Mouse (Mus musculus): ENCODE results near the gene Cand1.

Gene Cand1

DNA sequence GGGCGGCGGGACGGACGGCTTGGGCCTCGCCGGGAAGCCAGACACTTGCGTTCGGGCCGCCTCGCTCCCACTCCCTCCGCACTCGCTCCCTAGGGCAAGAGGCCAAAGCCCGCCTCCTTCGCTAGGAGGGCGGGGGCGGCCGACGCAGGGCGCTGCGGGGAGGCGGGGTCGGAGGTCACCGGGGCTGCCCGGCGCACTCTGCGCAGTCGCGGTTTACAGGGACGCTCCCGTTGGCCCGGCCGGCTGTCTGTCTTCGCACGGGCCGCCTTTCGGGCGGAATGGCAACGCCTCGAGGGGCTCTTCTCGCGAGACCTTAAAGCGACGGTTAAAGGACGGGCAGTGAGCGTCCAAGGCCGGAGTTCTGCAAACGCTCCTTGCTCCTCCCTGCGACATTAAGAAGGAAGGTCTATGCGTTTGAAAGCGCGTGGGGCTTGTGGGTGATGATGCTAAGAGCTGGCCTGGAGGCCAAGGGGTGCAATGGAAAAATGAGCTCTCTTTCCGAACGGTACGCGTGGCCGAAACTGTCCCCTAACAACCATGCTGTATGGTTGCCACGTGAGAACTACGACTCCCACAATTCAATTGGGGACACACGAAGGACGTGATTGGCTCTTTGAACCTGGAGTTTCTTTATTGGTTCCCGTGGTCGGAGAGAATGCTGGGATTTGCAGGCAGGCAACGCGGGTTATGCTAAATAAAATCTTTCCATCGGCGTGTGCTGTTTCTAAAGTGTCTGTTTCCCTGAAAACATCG is at the start of gene Cand1:
TSS of gene Cand1 (minus strand) at position 87 of the 753 bp plus-strand sequence.
- peak; percentile 98 for DNase-seq

DNA sequence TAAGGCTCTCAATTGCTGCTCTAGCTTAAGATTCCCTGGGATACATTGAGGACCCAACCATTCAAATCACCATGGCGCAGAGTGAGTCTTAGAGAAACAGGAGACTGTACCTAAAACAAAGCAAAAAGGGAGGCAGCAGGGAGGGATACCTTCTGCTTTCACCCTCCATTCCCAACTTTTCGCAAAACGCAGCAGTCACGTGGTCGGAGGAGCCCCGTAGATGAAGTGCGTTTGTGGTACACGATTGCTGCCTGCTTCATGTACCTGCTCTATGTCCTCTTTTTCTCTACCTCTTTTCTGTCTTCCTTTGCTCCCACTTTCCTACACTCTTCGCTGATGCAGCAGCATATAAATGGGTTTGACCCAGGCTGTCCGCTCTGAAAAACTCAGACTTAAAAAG is 39.0 kb upstream of the Cand1 start:
- no peak for DNase-seq

DNA sequence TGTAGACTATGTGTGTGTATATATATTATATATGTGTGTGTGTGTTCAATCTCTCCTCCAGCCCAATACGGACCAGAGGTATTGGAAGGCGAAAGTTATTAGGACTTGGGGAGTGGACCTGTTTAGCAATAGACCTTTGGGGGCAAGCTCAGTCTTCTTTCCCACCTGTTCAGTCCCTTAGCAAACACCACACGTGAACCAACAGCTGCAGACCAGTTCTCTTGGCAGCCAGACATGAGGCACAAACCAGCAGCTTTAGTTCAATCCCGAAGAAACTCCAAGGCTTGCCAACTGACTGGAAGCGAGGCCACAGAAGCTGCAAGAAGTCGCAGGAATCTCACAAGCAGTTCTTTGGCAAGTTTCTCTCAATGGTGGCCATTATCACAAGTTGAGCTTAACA is 34.5 kb upstream of the Cand1 start:
- no peak for DNase-seq

DNA sequence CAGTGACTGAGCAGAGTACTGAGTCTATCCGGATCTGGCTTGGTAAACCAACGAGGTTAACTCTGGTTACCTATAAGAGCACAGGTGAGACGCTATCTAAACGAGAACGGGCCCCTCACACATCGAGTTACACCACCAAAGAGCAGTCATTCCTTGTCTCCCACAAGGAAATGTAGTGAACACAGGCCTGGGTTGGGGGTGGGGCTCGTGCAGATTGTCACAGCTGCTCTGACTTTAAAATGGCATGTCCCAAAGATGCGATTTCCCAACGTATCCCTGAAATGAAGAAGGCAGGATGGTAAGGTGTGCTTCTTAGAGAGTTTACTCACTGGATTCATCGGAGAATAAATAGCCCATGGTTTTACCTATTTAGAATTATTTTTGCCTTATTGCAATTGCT is 32.7 kb upstream of the Cand1 start:
- DNase-seq: no peak

DNA sequence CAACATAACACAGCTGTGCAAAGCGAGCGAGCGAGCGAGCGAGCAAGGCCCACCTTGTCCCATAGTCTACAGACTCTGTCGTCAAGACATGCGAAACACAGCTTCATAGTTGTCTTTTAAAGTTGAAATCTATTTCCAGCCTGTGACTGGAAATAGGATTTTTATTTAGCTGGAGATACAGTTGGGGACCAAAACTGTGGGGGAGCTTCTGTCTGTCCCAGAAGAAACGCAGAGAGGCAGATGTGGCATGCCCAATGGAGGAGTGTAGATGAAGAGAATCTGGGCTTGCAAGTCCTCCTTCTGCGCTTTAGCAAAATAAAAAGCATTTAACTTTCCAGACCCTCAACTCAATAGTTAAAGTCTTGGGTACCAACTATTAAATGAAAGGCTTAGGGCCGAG is 32.1 kb upstream of the Cand1 start:
- no peak for DNase-seq

DNA sequence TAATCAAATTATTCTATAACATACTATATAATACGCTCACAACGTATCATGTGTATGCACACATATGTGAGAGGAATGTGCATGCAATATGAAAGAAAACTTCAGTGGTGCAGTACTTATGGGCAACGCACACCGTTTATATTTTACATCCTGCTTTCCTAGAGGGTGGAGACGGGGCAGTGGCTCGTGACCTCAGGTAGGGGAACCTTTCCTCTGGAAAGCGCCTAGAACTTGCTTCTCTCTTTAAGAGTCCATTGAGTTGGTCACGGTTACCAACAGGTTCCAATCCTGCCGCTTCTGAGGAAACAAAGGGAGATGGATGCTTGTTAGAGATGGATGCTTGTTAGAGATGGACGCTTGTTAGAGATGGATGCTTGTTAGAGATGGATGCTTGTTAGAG is 31.2 kb upstream of the Cand1 start:
- no peak for DNase-seq

DNA sequence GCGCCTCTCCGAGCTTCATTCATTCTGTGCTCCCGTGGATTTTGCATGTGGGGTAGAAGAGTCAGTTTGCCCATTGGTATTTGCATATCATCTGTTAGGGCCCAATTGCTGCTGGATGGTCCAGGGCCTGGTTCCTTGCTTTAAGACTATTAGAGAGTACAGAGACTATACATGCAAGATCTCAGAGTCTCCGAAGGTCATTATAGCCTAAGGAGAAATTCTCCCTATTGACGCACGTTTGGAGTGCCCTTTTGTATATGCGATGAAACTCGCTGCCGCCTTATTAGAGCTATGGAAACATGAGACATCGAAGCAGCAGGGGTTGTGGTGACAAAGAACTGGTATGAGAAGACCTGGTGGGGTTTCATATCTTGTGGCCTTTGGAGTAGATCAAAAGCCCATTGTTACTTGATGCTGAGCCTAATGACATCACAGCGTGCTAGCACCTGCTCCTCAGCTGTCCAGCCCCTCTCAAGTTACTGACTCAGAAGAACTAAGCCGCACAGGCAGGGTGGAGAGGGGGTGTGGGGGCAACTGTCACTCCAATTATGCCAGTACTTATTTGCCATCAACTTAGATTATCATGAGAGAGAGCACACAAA is 30.6 kb upstream of the Cand1 start:
- DNase-seq: no peak

DNA sequence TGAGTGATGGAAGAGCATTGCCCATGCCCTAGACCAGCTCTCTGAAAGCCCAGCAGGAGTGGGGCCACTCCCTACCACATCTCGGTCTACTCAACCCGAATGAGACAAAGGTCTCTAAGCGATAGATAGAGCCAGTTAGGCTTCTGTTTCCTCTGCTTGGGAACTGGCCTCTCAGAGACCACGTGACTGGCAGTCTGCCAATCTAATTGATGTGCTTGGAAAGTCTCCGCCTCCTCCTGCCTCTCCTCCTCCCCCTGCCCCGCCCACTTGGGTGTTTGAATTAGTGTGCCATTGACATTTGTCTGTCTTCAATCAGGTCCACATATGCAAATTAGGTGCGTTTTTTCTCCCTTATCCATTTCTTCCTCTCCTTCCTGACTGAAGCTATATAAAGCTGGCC is 24.9 kb upstream of the Cand1 start:
- DNase-seq: no peak

DNA sequence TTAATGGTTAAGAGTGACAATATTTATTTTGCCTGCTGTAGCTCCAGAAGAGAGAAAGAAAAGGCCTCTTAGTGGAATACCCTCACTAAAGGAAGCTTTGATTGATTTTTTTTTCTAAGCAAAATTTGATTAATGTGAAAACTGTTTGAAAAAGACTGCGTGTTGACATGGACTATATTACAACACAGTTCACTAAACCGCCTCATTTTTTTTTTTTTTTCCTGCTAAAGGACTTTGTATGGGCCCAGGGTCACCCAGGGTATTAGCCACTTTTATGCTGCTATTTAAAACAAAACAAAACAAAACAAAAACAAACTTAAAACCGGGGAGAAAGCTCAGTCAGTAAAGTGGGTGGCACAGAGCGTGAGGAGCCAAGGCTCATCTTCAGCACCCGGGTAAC is 23.0 kb upstream of the Cand1 start:
- DNase-seq: no peak

DNA sequence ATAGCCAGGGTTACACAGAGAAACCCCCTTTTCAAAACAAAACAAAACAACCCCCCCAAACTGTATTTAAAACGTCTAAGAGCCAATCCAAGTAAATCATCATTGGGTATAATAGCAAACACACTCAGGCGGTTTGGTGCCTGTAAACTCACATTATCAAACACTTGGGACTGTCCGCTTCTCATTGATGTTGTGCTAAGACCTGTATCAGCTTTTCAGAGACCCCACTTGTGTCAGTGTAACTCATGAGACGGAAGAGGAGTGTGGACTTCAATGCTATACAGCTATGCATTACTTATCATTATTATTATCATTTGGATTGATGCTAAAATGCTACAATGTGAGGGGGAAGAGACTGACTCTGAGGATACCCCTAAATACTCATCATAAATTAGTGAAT is 18.0 kb upstream of the Cand1 start:
- DNase-seq: no peak

DNA sequence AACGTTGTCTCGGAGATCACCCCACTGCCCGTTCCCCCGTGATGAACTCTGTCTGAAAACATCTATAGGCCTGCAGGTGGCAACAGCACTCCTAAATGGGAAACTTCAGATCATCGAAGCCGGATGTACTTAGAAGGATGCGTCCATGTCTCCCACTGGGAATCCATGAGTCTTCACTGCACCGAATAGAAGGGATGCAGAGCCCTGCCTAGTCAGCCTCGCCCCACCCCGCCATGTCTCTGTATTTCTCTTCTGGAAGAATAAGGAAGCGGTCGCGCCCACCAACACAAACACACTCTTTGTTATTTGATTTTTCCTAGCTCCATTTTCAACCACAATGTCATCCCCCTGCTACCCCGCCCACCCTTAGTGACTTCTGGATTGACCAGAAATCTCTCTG is 4.3 kb upstream of the Cand1 start:
- no peak for DNase-seq

DNA sequence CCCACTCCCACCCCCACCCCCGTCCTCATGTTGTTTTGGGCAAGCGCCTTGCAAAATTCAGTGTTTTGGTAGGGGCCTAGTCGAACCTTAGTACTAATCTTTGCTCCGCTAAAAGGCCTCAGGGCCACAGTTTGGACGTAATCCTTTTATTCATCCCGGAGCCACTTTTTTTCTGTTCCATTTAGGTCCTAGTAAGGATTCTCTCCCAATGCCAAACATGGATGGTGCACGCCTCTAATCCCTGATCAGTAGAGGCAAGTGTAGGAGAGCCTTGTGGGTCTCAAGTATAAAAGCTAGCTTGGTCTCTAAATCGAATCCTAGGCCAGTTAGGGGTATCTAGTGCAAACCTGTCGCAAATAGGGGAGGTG is 851 bp upstream of the Cand1 start:
- DNase-seq: no peak

DNA sequence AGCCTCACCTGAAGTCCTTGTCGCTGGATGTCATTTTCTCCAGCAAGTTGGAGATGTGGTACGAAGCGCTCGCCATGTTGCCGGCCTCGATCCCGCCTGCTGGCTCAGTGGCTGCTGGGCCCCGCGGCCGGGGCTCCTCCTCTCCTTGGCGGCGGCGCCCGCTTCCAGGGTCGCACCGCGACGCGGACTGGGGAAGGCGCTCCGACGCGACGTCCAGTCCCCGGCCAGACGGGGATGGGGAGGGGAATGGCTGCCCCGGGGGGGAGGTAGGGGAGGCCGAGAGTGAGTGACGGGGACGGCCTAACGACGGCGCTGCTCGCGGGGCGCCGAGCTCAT is 254 bp downstream of the Cand1 start:
- no peak for DNase-seq

DNA sequence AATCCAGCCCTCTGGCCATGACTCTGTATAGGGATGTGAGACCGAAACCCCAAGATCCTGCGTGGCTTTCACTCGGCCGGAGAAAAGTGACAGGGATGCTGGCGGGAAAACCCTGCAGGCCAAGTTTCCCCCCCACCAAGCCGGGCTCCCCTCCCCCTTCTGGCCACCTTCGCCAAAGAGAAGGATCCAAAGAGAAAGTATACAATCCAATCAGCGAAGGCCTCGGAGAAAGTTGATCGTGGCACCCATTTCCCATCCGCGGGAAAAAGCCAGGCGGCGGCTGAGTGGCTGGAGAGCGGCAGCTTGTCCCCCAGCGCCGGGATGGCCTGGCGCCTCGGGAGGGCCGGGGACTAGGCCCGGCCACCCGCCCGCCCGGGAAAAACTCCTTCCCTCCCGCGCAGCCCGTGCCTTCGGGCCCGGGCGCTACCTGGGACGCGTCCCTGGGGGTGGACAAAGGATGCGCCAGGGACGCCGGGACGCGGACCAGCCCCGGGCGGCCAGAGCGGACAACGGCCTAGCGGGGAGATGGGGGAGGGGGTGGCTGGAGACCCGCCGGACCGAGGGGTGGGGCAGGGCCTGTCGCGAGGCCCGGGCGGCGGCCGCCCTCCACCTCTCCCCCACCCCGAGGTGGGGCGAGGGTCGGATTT is 747 bp downstream of the Cand1 start:
- peak; percentile 45 for DNase-seq

DNA sequence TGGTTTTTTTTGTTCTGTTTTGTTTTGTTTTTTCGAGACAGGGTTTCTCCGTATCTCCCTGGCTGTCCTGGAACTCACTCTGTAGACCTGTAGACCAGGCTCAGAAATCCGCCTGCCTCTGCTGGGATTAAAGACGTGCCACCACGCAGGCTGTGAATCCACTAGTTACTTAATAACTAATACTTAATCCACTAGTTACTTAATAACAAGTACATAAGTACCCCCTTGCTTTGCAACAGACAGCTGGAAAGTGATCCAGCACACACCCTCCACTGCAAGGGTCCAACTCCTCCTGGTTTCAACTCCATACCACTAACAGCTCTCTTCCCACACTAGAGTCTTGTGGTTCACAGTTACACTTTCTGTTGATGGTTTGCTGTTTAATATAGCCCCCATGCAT is 8.3 kb downstream of the Cand1 start:
- DNase-seq: peak; percentile 12

DNA sequence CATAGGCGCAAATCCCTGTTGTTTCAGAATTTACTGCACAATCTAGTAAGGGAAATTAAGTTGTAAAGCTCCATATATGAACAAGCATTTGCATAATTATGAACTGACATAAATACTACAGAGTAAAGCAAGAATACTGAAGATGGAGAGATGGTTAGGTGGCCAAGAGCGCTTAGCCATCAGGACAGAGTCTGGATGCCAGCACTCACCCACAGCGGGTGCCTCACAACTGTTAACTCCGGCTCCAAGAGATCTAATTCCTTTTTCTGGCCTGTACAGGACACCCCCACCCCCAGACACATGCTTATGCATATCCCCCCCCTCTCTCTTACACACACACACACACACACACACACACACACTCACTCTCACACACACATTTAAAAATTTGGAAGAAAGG is 9.2 kb downstream of the Cand1 start:
- no peak for DNase-seq

DNA sequence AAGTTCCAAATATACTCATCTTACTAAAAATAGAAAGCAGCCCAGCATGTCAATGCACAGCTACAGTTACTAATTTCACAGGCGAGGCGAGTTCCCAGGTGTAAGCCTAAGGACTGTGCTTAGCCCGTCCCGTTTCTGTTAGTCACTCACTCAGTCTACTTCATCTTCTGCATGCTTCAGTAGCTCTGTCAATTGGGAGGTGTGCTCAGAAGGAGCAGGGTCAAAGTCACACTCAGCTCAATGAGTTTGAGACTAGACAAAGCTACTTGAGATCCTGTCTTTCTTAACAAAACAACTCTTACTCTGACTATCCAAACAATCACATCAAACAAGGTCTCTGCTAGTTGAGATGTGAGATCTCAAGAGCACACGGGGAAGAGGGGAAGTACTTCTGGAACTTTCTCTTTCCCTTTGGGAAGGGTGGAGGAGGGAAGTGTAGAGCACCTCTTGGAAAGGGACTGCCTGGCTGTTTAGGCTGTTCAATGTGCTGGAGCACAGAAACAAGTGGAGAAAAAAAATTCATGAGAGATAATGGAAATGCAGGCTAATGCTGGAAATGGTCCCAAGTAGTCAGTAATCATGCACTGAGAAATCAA is 9.7 kb downstream of the Cand1 start:
- DNase-seq: peak; percentile 38

DNA sequence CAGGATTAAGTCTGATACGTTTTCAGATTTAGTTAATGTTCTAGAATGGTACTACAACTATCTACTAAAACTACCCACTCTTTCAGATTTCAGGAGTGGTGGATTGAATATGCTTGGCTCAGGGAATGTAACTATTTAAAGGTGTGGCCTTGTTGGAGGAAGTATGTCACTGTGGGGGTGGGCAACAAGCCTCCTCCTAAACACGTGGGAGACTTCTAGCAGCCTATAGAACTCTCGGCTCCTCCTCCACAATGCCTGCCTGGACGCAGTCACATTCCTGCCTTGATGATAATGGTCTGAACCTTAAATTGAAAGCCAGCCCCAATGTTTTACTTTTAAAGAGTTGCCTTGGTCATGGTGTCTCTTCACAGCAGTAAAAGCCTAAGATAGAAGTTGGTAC is 16.2 kb downstream of the Cand1 start:
- no peak for DNase-seq

DNA sequence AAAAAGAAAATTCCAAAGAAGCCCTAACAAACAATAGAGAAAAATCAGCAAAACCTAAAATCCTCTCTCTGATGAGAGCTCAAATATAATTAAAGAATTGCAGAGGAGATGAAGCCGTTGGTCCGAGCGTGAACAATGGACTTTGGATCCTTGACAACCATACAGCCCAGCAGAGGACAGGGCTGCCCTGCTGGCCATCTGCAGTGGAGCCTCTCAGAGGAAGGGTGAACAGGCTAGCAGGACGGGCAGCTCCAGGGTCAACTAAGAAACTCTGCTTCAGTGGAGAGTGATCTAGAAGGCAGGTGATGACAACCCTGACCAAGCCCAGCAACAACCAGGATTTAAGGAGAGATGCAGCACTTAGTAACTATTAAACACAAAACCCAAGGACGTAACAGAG is 18.2 kb downstream of the Cand1 start:
- peak; percentile 41 for DNase-seq

DNA sequence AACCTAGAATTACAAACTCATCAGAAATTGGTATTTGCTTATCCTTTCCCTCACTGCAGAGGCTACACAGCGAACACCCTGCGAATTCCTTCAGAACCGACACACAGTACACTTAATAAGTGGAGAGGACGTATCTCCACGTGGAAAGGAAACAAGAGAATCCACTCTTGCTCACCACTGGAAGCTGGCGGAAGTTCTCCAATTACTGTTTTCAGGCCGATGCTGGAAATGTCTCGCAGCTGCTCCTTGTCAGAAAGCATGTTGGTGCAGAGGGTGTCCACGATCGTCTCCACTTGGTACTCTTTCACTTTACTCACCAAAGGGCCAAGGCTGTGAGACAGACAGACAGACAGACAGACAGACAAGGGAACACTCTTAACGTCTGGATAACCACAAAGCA is 20.4 kb downstream of the Cand1 start:
- DNase-seq: no peak

DNA sequence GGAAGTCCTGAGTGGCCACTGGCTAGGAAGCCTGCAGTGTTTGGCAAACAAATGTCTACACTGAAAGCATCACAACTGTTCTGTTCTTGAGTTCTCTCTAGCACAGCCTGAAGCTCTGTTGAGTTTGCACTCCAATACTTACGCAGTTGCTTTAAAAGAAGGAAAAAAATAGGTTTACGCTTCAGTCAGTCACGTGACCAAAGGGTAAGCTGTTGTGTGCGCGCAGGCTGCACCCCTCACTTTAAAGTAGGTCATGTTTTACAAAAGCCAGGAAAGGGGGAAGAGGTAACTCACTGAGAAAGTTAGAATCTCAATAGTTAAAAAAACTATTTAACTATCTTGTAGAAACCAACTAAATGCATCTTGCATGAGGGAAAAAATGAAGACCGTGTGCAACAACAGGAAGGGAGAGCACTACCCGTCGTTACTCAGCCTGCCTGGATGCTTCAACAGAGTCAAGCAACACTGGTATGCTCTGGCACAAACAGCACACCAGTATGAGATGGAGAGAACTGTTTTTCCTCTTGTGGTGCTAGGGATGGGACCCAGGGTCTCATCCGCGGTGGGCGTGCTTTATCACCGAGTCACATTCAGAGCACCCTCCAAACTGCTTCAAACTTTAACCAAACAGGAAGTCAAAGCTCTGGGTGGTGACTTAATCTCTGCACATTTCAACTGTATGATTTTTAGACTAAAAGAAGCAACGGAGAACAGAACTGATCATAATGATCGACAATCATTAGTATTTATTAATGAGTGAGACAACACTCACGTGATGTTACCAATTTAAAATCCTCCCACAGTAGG is 21.4 kb downstream of the Cand1 start:
- no peak for DNase-seq

DNA sequence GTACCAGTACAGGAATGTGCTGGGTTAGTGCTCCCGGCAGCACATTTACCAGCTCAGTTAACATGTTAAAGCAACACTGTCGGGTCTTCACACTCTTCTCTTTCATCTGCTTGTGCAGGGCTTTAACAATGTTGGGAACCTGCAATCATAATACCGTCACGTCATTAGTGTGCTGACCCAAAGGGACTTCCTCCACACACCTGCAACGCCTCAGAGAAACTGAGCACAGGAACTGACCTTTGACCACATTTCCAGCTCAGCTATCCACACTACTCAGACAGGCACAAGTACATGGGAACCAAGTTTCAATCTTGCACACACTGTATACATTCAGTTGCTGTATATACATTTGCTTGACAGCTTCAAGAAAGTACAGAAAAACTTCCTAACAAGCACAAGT is 27.4 kb downstream of the Cand1 start:
- DNase-seq: no peak

DNA sequence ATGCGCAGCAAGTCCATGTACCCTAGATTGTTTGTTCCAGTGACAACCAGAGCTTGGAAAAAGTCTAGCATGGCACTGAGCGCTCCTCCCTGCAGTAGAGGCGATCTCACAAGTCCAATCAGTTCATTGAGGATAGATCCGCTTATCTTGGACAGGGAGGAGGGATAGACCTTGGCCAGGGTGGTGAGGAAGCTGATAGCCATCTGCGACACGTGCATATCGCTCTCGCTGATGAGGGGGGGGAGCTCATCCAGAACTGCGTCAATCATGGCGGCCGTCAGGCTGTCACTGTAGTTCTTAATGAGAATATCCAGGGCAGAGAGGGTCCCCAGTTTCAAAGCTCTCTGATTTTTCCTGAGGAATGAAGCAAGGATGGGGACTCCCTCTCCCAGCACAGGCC is 28.6 kb downstream of the Cand1 start:
- DNase-seq: no peak

Data from kidney, adult 11 months (tissue).